Mouse (Mus musculus): ENCODE measurements at regions not wholly inside any gene's neighbourhood (a gene's known extent, or its start where the extent isn't known, plus 50 kb on each side); places are given as distances from the start of the nearest gene placed in this dataset.

DNA sequence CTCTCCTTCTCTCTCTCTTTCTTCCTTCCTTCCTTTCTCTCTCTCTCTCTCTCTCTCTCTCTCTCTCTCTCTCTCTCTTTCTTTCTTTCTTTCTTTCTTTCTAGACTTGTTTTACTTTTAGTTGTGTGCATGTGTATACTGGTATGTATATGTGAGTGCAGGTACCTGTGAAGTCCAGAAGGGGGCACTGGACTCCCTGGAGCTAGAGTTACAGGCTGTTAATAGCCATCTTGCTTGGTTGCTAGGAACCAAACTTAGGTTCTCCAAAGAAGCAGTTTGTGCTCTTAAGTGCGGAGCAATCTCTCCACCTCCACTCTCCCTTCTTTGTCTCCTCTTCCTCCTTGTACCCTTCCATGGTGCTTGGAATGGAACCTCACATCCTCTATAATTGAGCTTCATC is 77.2 kb downstream of the Gm10604 start:
- no peak for DNase-seq
- 100% methylated on average over 1 of the region's 1 CpGs for WGBS

DNA sequence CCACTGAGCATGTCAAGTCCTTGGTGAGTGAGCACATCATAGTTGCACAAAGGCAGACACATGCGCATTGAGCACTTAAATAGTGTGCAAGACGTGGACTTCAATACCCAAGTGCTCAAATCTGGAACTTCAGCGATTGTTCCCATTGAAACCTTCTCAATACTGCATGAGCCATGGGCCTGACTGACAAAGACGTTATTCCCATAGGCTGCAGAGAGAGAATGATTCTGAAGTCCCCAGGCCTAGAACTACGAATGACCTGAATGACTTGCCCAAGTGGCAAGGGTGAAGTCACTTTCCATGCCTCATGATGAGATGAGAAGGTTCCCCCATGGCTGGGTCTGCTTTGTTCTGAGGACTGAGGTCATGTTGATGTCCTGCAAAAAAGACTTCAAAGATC is 77.7 kb downstream of the Gm10604 start:
- DNase-seq (no peak), ATAC-seq (ENCODE audit: low FRiP score, low TSS enrichment) (no peak)
- Histone ChIP-seq H3K36me3 (ENCODE audit: control insufficient read depth, insufficient read depth, low read length) (no peaks in the 10 kb centered on the region), H3K27me3 (ENCODE audit: control insufficient read depth, insufficient read depth, low read length) (no peaks in the 10 kb centered on the region), H3K9ac (replicated peaks; ENCODE audit: low read length) (no peak overlapping the region), H3K4me1 (ENCODE audit: control insufficient read depth, insufficient read depth, low read length) (0 out of 2 replicates have a peak, but pooled peaks cover 2% of the 10 kb centered on the region), H3K4me2 (ENCODE audit: low read length) (no peak overlapping the region), H3K9me3 (ENCODE audit: control insufficient read depth, low read length) (no peaks in the 10 kb centered on the region), H3K4me3 (replicated peaks; ENCODE audit: low read depth, low read length) (no peak overlapping the region), H3K27ac (replicated peaks; ENCODE audit: low read depth, low read length) (no peak overlapping the region)
- WGBS = 87% methylated on average over 5 of the region's 5 CpGs

More for the DNA sequence above, 77.2 kb downstream of the Gm10604 start:
- ATAC-seq (ENCODE audit: low FRiP score, low TSS enrichment) = no peak
- no peak overlapping the region for H3K4me2 ChIP-seq (ENCODE audit: low read length)
- H3K4me3 ChIP-seq (replicated peaks; ENCODE audit: low read depth, low read length) = no peak overlapping the region
- H3K27ac ChIP-seq (replicated peaks; ENCODE audit: low read depth, low read length) = no peak overlapping the region
- 0 out of 2 replicates have a peak, but pooled peaks cover 2% of the 10 kb centered on the region for H3K4me1 ChIP-seq (ENCODE audit: control insufficient read depth, insufficient read depth, low read length)
- no peak overlapping the region for H3K9ac ChIP-seq (replicated peaks; ENCODE audit: low read length)
- no peaks in the 10 kb centered on the region for H3K9me3 ChIP-seq (ENCODE audit: control insufficient read depth, low read length)
- no peaks in the 10 kb centered on the region for H3K27me3 ChIP-seq (ENCODE audit: control insufficient read depth, insufficient read depth, low read length)
- no peaks in the 10 kb centered on the region for H3K36me3 ChIP-seq (ENCODE audit: control insufficient read depth, insufficient read depth, low read length)

DNA sequence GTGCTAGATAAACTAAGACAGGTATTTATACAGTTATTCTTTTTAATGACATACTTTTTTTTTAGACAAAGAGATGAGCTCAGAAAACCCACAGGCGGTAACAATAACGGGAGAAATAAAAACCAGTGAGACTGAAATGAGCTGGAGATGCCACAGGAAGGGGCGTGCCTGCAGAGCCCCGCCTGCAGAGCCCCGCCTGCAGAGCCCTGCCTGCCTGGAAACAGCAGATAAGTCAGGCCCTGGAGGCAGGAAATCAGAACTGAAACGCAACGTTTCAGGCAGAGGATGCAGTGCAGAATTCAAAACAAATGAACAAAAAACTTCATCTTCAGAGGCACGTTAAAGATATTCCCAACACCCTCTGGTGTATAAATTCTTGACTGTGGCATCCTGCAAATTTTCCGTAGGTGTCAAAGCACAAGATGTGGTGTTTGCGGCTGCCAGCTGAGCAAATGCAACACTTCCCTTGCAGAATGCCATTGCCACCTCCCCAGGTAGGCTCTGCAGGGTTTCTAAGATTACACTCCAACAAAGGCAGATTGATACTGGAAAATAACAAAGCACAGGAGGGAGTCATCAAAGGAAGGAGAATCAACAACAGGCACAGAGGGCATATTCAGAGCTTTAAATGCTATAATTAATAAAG is 81.0 kb downstream of the Gm10604 start:
- no peaks in the 10 kb centered on the region for H3K36me3 ChIP-seq (ENCODE audit: control insufficient read depth, insufficient read depth, low read length)
- H3K4me2 ChIP-seq (ENCODE audit: low read length) = peak overlapping the region; percentile 1
- no peak overlapping the region for H3K9ac ChIP-seq (replicated peaks; ENCODE audit: low read length)
- H3K4me3 ChIP-seq (replicated peaks; ENCODE audit: low read depth, low read length) = no peak overlapping the region
- 13% methylated on average over 10 of the region's 10 CpGs for WGBS
- DNase-seq = peak; percentile 76
- H3K27me3 ChIP-seq (ENCODE audit: control insufficient read depth, insufficient read depth, low read length) = no peaks in the 10 kb centered on the region
- H3K4me1 ChIP-seq (ENCODE audit: control insufficient read depth, insufficient read depth, low read length) = 0 out of 2 replicates have a peak, but pooled peaks cover 2% of the 10 kb centered on the region
- no peak overlapping the region; the same call in 1 of the 2 replicates for H3K27ac ChIP-seq (replicated peaks; ENCODE audit: low read depth, low read length)
- H3K9me3 ChIP-seq (ENCODE audit: control insufficient read depth, low read length) = no peaks in the 10 kb centered on the region
- ATAC-seq (ENCODE audit: low FRiP score, low TSS enrichment) = no peak

DNA sequence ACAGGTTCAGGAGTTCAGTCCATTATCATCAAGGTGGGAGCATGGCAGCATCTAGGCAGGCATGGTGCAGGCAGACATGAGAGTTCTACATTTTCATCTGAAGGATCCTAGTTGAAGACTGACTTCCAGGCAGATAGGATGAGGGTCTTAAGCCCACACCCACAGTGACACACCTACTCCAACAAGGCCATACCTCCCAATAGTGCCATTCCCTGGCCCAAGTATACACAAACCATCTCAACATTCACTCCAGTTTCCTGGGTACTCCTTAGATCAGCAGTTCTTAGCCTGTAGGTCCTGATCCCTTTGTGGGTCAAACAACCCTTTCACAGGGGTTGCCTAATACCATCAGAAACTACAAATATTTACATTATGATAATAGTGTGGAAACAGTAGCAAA is 83.8 kb downstream of the Gm10604 start:
- no peak for DNase-seq
- ATAC-seq (ENCODE audit: low FRiP score, low TSS enrichment) = no peak
- H3K9me3 ChIP-seq (ENCODE audit: control insufficient read depth, low read length) = no peaks in the 10 kb centered on the region

DNA sequence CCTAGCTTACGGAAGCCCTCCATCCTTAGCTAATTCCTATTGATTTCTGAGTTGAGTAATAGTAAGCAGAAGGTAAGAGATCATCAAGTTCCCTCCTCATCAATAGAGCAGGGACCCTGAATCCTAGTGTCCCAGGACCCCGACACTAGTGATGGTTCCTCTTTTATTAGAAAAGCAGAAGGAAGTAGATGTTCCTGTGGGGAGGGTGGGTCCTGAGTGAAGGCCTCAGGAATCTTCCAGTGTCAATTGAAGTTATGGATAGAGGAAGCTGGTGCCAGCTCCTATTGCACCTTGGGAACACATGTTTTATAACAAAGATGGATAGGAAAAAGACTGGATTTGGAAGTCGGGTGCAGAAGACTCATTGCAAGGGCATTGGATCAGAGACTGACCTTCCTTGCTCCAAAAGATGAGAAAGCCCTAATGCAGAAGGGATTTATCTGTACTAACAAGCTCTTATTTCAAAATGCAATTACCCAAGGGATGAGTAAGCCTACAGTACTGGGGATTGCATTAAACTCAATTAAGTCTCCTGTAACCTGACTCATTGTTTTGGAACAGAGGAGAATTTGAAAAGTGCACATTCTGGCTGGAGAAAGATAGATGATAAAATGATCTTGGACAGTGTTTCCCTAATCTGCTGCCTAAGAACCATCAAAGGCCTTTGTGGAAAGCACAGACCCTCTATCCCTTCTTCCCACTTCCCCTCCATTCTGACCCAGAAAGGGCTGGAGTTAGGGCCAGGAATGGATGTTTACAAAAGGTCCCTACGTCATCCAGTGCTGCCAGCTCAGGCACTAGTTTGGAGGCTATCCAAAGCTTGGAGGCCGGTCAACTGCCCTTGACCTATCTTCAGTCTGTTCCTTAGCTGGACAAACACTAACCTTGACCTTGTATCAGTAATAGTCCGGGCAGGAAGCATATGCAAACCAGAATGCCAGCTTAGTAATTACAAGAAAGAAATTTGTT is 84.9 kb downstream of the Gm10604 start:
- WGBS = 89% methylated on average over 6 of the region's 6 CpGs
- Histone ChIP-seq H3K9ac (replicated peaks; ENCODE audit: low read length) (no peak overlapping the region), H3K4me3 (replicated peaks; ENCODE audit: low read depth, low read length) (no peak overlapping the region), H3K9me3 (ENCODE audit: control insufficient read depth, low read length) (no peaks in the 10 kb centered on the region), H3K27ac (replicated peaks; ENCODE audit: low read depth, low read length) (no peak overlapping the region), H3K4me1 (ENCODE audit: control insufficient read depth, insufficient read depth, low read length) (0 out of 2 replicates have a peak, but pooled peaks cover 2% of the 10 kb centered on the region), H3K4me2 (ENCODE audit: low read length) (no peak overlapping the region), H3K36me3 (ENCODE audit: control insufficient read depth, insufficient read depth, low read length) (no peaks in the 10 kb centered on the region), H3K27me3 (ENCODE audit: control insufficient read depth, insufficient read depth, low read length) (no peaks in the 10 kb centered on the region)
- DNase-seq (no peak), ATAC-seq (ENCODE audit: low FRiP score, low TSS enrichment) (no peak)

More for the DNA sequence above, 83.8 kb downstream of the Gm10604 start:
- Histone ChIP-seq H3K36me3 (ENCODE audit: control insufficient read depth, insufficient read depth, low read length) (no peaks in the 10 kb centered on the region), H3K4me1 (ENCODE audit: control insufficient read depth, insufficient read depth, low read length) (0 out of 2 replicates have a peak, but pooled peaks cover 2% of the 10 kb centered on the region), H3K4me2 (ENCODE audit: low read length) (no peak overlapping the region), H3K9ac (replicated peaks; ENCODE audit: low read length) (no peak overlapping the region), H3K4me3 (replicated peaks; ENCODE audit: low read depth, low read length) (no peak overlapping the region), H3K27me3 (ENCODE audit: control insufficient read depth, insufficient read depth, low read length) (no peaks in the 10 kb centered on the region), H3K27ac (replicated peaks; ENCODE audit: low read depth, low read length) (no peak overlapping the region)

DNA sequence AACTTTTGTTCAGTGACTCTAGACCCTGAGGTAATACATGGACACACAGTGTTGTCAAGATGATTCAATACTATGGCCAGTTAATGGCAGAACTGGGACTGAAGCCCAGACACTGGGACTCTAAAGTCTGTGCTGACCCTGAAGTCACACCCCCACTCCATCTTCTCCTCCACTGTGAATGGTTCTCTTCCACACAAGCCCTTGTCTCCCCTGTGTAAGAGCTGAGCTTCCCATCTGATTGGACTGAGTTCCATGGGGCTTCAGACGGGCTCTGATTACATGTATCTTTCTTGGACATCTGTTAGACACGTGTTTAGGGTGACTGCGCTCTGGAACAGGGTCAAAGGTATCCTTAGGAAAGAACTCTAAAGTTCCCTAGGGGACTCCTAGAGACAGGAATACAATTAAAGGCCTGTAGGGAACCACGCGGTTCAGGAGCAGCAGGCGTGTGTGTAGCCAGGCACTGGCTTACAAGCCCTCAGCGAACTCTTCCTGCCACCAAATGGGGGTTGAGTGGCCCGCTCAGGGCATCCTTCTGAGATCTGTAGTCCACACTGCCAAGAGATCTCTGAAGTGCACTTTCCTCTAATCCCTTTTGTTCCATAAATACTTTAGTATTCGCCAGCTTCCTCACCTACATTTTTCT is 87.4 kb downstream of the Gm10604 start:
- Histone ChIP-seq H3K4me2 (ENCODE audit: low read length) (no peak overlapping the region), H3K4me1 (ENCODE audit: control insufficient read depth, insufficient read depth, low read length) (no peaks in the 10 kb centered on the region), H3K9ac (replicated peaks; ENCODE audit: low read length) (no peak overlapping the region), H3K4me3 (replicated peaks; ENCODE audit: low read depth, low read length) (no peak overlapping the region), H3K36me3 (ENCODE audit: control insufficient read depth, insufficient read depth, low read length) (no peaks in the 10 kb centered on the region), H3K27ac (replicated peaks; ENCODE audit: low read depth, low read length) (no peak overlapping the region), H3K9me3 (ENCODE audit: control insufficient read depth, low read length) (no peaks in the 10 kb centered on the region), H3K27me3 (ENCODE audit: control insufficient read depth, insufficient read depth, low read length) (no peaks in the 10 kb centered on the region)
- no peak for ATAC-seq (ENCODE audit: low FRiP score, low TSS enrichment)
- WGBS = 64% methylated on average over 9 of the region's 9 CpGs
- DNase-seq = no peak

DNA sequence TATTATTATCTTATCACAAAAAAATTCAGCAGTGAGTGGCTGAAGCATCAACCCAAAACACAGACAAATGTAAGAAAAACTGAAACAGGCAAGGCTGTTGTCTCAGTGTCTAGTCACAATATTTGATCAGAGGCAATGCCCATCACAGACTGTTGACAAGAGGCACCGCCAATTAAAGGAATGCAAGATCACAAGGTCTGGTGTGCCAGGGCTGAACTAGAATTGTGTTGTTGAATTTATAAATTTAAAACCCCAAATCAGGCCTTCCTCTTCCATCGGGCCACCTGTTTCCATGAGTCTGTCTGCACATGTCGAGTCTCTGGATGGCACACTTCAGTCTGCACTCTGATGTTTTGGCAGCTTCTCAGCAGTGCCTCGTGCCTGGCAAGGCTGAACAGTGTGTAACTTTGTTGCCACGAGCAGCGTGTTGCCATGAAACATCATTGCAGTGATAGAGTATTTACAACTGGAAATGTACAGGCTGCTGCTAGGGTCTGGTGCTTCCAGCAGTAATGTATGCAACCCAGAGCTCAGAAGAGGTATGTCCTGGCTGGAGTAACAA is 91.9 kb downstream of the Gm10604 start:
- H3K27ac ChIP-seq (replicated peaks; ENCODE audit: low read depth, low read length) = no peak overlapping the region
- 80% methylated on average over 6 of the region's 6 CpGs for WGBS
- 0 out of 2 replicates have a peak, but pooled peaks cover 8% of the 10 kb centered on the region for H3K4me1 ChIP-seq (ENCODE audit: control insufficient read depth, insufficient read depth, low read length)
- H3K9ac ChIP-seq (replicated peaks; ENCODE audit: low read length) = no peak overlapping the region
- H3K27me3 ChIP-seq (ENCODE audit: control insufficient read depth, insufficient read depth, low read length) = no peaks in the 10 kb centered on the region
- no peaks in the 10 kb centered on the region for H3K36me3 ChIP-seq (ENCODE audit: control insufficient read depth, insufficient read depth, low read length)
- peak; percentile 36 for DNase-seq
- no peak overlapping the region for H3K4me3 ChIP-seq (replicated peaks; ENCODE audit: low read depth, low read length)
- H3K9me3 ChIP-seq (ENCODE audit: control insufficient read depth, low read length) = no peaks in the 10 kb centered on the region
- H3K4me2 ChIP-seq (ENCODE audit: low read length) = no peak overlapping the region
- ATAC-seq (ENCODE audit: low FRiP score, low TSS enrichment) = no peak

DNA sequence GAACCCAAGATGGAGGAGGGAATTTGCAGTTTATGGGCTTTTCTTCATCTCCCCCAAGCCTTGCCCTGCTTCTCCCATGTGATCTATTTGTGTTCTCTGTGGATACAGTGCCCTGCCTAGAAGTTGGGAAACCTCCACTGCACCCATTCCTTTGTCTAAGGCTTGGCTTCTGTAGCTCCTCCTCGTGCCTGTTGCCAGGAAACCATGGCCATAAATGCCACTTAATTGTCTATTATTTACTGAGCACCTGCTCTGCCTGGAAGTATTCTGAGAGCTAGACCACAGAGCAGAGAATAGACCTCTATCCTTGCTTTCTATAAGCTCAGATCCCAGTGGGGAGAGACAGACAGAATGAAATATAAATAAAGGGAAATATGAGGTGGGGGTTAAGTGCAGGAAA is 93.7 kb downstream of the Gm10604 start:
- H3K27me3 ChIP-seq (ENCODE audit: control insufficient read depth, insufficient read depth, low read length) = no peaks in the 10 kb centered on the region
- WGBS = 0% methylated on average over 1 of the region's 1 CpGs
- H3K4me2 ChIP-seq (ENCODE audit: low read length) = no peak overlapping the region
- no peak overlapping the region for H3K9ac ChIP-seq (replicated peaks; ENCODE audit: low read length)
- ATAC-seq (ENCODE audit: low FRiP score, low TSS enrichment) (no peak), DNase-seq (peak; percentile 26)
- no peak overlapping the region for H3K4me3 ChIP-seq (replicated peaks; ENCODE audit: low read depth, low read length)
- H3K36me3 ChIP-seq (ENCODE audit: control insufficient read depth, insufficient read depth, low read length) = no peaks in the 10 kb centered on the region
- no peak overlapping the region for H3K27ac ChIP-seq (replicated peaks; ENCODE audit: low read depth, low read length)
- no peaks in the 10 kb centered on the region for H3K9me3 ChIP-seq (ENCODE audit: control insufficient read depth, low read length)
- H3K4me1 ChIP-seq (ENCODE audit: control insufficient read depth, insufficient read depth, low read length) = 0 out of 2 replicates have a peak, but pooled peaks cover 8% of the 10 kb centered on the region
